7 mouse cellular contexts compared by ENCODE assay signal in the genomic region with DNA sequence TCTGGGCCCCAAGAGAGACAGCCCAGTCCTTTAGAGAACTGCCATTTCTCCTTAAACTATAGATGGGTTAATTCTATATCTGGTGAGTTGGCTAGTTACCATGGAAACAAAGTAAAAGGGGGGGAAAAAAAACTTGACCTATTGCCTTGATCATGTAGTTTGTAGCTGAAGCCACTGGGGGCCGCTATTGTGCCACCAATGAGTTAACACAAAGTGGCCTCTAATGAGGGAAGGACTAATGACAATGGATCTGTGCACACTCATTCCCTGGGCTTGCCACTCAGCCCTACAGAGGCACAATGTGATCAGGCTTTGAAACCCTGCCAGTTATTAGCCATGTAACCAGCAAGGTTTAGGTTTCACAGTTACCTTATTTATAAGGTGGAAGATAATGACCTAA. TPM values are rescaled to one million over a fixed set of nuclear protein-coding genes. Genes with fewer than 3 reads are reported as not detected.
DNase-seq lines count a peak whose midpoint lies in the region; ATAC-seq and TF ChIP-seq lines count a peak whose summit lies in the region.

No protein-coding gene starts in this region.

- no peaks in the 10 kb centered on the region for H3K9me3 ChIP-seq in hindbrain, embryonic 14.5 days (ENCODE audit: control insufficient read depth, low read length)

- peak; percentile 30; the same call in 1 of the 2 replicates for TF ChIP-seq CTCF in testis, adult 2 months (IDR thresholded peaks at IDR 0.05; ENCODE audit: control insufficient read depth, insufficient read depth, insufficient replicate concordance, low read depth, low read length)

- no peak for DNase-seq in testis, postnatal 14 days (ENCODE audit: low spot score)
- DNase-seq in adipocyte (ENCODE audit: low spot score), result peak; percentile 86
- DNase-seq in embryo, embryonic 10.5 days (ENCODE audit: low spot score), result peak; percentile 90
- peak; percentile 88 for DNase-seq in hindbrain, embryonic 14.5 days (ENCODE audit: low spot score)
- peak; percentile 48 to 67 for DNase-seq in lung, adult 18-20 months

- ATAC-seq in hindbrain, embryonic 14.5 days (ENCODE audit: low FRiP score), result peak; percentile 68
- ATAC-seq in neutrophil, adult 5-6 weeks (ENCODE audit: extremely low read depth, insufficient number of reproducible peaks, low FRiP score, poor library complexity, severe bottlenecking), result peak; percentile 55

- TF ChIP-seq POLR2A in testis, adult 2 months (IDR thresholded peaks at IDR 0.05; ENCODE audit: control insufficient read depth, low read depth, low read length), result no peak

- H3K36me3 ChIP-seq in testis, adult 2 months (ENCODE audit: control insufficient read depth, insufficient read depth, low read length), result no peaks in the 10 kb centered on the region
- peaks cover 4% of the 10 kb centered on the region; the same call in 1 of the 2 replicates for H3K36me3 ChIP-seq in hindbrain, embryonic 14.5 days (replicated peaks; ENCODE audit: control insufficient read depth, insufficient read depth)

- H3K27me3 ChIP-seq in testis, adult 2 months (ENCODE audit: control insufficient read depth, insufficient read depth, low read length), result no peaks in the 10 kb centered on the region
- no peaks in the 10 kb centered on the region for H3K27me3 ChIP-seq in hindbrain, embryonic 14.5 days (ENCODE audit: control insufficient read depth, insufficient read depth, low read length)

- H3K4me2 ChIP-seq in hindbrain, embryonic 14.5 days (replicated peaks), result no peak overlapping the region

- no peak overlapping the region for H3K4me3 ChIP-seq in testis, adult 2 months (ENCODE audit: control insufficient read depth, low read depth, low read length)
- no peak overlapping the region for H3K4me3 ChIP-seq in hindbrain, embryonic 14.5 days (replicated peaks; ENCODE audit: low read length)

- H3K27ac ChIP-seq in testis, adult 2 months (ENCODE audit: control insufficient read depth, insufficient read depth, low read depth, low read length), result no peak overlapping the region
- peak overlapping the region; percentile 69 for H3K27ac ChIP-seq in hindbrain, embryonic 14.5 days

- H3K9ac ChIP-seq in hindbrain, embryonic 14.5 days, result peak overlapping the region; percentile 14; the same call in 1 of the 2 replicates

- peaks cover 7% of the 10 kb centered on the region for H3K4me1 ChIP-seq in testis, adult 2 months (ENCODE audit: control insufficient read depth, insufficient read depth, low read length)
- peaks cover 23% of the 10 kb centered on the region for H3K4me1 ChIP-seq in hindbrain, embryonic 14.5 days (replicated peaks; ENCODE audit: control insufficient read depth, insufficient read depth, low read length)

- WGBS in hindbrain, embryonic 14.5 days, result 0% methylated on average over 1 of the region's 1 CpGs

RNA-seq across cellular contexts. Expression of gene Rce1, which starts 3.4 kb away (rescaled TPM):
- polyA plus RNA-seq in testis, adult 2 months (2012; rRNA removed), result 41.2 and 43.7 TPM in 2 replicates
- 47.0 and 53.3 TPM in 2 replicates for polyA plus RNA-seq in hindbrain, embryonic 14.5 days (2014; fragmentation: Nextera tagmentation; extraction: Ambion mirVana)
- total RNA-seq in neutrophil, adult 5-6 weeks (2017), result 19.2 and 24.2 TPM in 2 replicates

RNA-seq across cellular contexts. Expression of gene Lrfn4, which starts 13.4 kb away (rescaled TPM):
- 1.7 and 1.9 TPM in 2 replicates for polyA plus RNA-seq in testis, adult 2 months (2012; rRNA removed)
- polyA plus RNA-seq in hindbrain, embryonic 14.5 days (2014; fragmentation: Nextera tagmentation; extraction: Ambion mirVana), result 17.9 and 18.9 TPM in 2 replicates
- total RNA-seq in neutrophil, adult 5-6 weeks (2017), result not detected in 2 replicates
